Mouse (Mus musculus) CD4-positive, CD25-positive, alpha-beta regulatory T cell, adult 4 months (primary cell): Measurements from ENCODE around the gene Taf13. TPM values are rescaled to one million over a fixed set of nuclear protein-coding genes. Genes with fewer than 3 reads are reported as not detected.

Experiments used
- ATAC-seq: one replicate; pipeline ENCODE4 v1.8.0; 2017
- polyA plus RNA-seq, 2 experiments: library from polyadenylated mRNA; unstranded; fragments of 100-300 nt; shearing (Covaris generic); gene quantifications; one replicate each; pipeline ENCODE4 v1.2.1; 2017

Gene Taf13
- polyA plus RNA-seq, 2 experiments from 2014 or later = 20.4 to 21.2 TPM

DNA sequence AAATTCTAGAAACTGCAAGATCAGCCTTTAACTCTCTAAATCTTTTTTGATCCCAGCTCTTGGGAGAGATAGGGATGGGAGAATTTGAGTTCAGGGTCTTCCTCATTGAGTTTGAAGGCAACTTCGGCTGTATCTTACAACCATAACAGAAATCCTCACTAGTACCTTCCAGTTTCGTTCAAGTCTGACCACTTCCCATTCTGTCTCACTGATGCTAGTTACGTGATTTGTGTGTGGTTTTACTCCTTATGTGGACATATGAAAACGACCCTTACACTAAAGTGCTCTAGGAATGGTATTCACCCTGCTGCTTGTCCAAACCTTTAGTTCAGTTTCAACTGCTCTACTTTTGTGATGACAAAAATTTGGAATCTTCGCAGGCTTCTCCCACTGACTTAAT, 2.5 kb downstream of the Taf13 start:
- no peak for ATAC-seq

DNA sequence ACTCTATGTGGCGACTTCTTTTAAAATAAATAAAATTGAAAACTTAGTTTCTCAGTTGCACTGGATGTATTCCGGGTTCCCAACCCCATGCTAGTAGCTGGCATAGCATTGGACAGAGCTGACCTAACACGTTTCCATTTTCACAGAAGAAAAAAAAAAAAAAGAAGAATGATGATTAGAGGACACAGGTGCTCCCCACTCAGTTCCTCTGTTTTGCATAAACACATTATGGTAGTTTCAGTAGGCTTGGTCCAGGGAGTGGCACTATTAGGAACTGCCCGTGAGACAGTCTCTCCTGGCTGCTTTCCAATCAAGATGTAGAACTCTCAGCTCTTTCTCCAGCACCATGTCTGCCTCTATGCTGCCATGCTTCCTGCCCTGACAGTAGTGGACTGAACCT, 13.1 kb downstream of the Taf13 start:
- no peak for ATAC-seq

DNA sequence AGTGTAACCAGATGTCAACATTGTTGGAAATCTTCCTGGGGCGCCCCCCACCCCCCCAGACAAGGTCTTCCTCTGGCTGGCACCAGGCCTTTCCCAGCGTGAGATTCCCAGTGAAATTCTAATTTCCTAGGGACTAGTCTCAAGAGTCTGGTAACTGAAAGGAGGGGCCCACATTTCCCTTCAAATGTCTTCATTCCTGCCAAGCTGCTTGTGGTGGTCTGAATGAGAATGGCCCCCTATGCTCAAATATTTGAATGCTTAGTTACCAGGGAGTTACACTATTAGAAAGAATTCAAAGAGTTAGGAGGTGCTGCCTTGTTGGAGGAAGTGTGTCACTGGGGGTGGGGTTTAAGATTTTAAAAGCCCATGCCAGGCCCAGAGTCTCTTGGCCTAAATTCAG, 16.9 kb downstream of the Taf13 start:
- no peak for ATAC-seq

DNA sequence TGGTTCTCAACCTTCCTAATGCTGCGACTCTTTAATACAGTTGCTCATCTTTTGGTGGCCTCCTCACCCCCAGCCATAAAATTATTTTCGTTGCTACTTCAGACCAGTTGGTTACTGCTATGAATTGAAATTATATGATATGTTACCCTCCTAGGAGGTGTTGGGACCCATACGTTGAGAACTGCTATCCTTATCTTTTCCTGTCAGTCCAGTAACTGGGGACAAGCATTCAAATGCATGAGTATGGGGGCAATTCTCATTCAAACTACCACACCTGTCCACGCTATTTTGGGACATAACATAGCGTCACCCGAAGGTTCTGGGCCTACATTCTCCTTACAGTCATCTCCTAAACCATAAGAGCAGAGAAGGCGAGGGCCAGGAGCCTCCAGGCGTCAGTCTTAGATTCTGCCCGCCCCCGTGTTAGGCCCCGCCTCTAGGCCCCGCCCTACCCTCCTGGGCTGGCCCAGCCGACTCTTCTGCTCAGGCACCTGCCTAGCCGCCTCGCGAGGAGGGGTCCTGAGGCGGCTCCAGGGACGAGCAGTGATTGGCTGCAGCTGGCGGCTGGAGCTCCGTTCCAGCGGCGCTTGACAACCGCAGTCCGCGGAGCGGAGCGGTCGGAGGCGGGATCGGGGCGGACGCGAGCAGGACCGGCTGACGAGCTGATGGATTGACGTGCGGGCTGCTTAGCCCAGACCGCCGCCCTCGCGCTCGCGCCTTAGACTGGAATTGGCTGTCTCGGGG, 19.5 kb downstream of the Taf13 start, which contains the start of gene Wdr47:
Gene Wdr47, plus strand, starts transcription at position 494 of the 744 bp plus-strand sequence.
- ATAC-seq = peak; percentile 98

DNA sequence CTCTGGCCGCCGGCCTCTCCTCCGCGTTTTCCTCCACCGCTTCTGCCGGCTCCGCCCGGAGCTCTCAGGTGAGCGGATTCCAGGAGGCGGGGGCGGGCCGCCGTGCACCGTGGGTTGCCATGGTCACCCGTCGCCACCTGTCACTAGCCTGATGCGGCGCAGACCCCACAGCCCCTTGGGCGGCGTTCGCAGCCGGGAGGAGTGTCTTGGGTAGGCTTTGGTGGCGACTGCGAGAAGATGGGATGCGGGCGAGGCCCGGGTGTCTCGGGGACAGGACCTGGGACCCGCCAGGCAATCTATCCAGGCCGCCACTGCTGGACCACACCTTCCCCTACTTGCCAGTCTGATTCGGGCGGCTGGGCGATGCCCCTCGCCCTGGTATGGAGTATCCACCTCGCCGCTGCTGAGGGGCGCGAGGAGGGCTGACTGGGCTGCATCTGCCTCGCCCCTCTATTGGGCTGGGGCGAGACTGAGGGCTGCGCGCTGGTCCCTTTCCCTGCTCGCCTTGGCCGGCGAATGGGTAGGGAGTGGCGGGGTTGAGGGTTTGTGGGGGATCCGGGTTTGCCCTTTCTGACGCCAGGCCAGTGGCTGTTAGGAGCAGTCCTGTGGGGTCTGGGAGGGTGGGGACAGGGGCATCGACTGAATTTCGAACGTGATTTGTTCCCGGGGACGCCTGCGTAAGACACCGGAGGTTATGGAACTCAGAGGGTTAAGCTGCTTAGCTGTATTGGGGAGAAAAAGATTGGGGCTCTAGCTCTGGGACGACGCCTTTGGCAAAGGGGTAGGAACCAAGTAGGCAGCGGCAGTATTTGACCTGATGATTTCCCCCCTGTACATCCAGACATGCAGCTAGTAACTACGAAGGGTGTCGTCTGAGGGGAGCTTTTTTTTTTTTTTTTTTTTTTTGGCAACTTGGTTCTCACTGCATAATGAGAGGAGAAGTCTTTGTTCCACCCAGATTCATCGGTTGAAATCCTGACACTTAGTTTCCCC, 20.3 kb downstream of the Taf13 start:
- ATAC-seq = no peak

DNA sequence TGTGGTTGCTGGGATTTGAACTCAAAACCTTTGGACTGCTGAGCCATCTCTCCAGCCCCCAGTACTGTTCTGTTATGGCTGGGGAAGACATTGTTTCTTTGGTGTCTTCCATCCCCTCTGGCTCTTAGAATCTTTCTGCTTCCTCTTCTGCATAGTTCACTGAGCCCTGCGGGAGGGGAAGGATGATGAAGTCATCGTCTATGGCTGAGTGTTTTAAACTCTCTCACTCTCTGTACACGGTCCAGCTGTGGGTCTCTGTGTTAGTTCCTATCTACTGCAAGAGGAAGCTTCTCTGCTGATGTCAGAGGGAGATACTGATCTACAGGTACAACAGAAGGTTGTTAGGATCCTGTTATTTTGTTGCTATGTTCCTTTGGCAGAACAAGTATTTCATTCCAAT, 37.4 kb downstream of the Taf13 start:
- ATAC-seq = no peak

Other genes with a start within 250 kb of the Taf13 start
- gene Mybphl, start 206.8 kb upstream of the Taf13 start, polyA plus RNA-seq = not detected
- gene Psrc1, start 187.9 kb upstream of the Taf13 start, polyA plus RNA-seq = 1 to 10 TPM; 1.7 to 3.4 TPM
- gene Celsr2, start 156.1 kb upstream of the Taf13 start, polyA plus RNA-seq = 1 to 10 TPM in 1 of 2 experiments, under 1 TPM in 1; 0.61 to 2.1 TPM
- 100 to 1,000 TPM; 164 to 188 TPM for gene Sars, start 126.5 kb upstream of the Taf13 start, polyA plus RNA-seq
- under 1 TPM in 1 of 2 experiments, not detected in 1; 0.43 TPM for gene 1700013F07Rik, start 37.5 kb upstream of the Taf13 start, polyA plus RNA-seq
- 1 to 10 TPM in 1 of 2 experiments, under 1 TPM in 1; 0.66 to 1.1 TPM for gene 5330417C22Rik, start 35.2 kb upstream of the Taf13 start, polyA plus RNA-seq
- 10 to 100 TPM; 29.0 to 38.9 TPM for gene Tmem167b, start 9.2 kb upstream of the Taf13 start, polyA plus RNA-seq
- gene Wdr47, start 19.6 kb downstream of the Taf13 start, polyA plus RNA-seq = 1 to 10 TPM; 5.3 to 6.8 TPM
- 10 to 100 TPM; 69.6 to 75.5 TPM for gene Clcc1, start 82.2 kb downstream of the Taf13 start, polyA plus RNA-seq
- gene Gpsm2, start 150.6 kb downstream of the Taf13 start, polyA plus RNA-seq = 1 to 10 TPM in 1 of 2 experiments, under 1 TPM in 1; 0.82 to 2.1 TPM
- not detected for gene Aknad1, start 168.0 kb downstream of the Taf13 start, polyA plus RNA-seq